Mouse (Mus musculus): ENCODE data around the gene 4931409K22Rik. TPM values are rescaled to one million over a fixed set of nuclear protein-coding genes. Genes with fewer than 3 reads are reported as not detected.

4931409K22Rik gene
- polyA plus RNA-seq, 2 experiments from 2014 or later = not detected

DNA sequence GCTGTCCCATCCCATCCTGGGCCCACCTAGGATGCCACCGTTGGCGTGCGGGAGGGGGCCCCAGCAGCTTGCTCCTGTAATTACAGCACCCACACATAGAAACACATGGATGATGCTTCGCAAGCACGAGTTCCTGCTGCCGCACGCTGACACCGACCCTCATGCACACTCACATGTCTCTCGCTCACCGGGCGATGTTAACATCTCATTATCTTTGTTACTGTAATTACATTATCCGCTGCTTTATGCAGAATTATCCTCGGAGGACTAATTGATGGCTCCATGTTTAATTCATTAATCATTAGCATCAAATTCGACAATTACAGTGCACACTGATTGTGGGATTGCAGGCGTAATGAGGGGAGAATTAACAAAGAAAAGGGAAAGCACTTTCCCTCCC lies 61.6 kb downstream of the 4931409K22Rik start:
- no peak for ATAC-seq

Other genes starting within 250 kb of the 4931409K22Rik start
- 1 to 10 TPM in 1 of 2 experiments, under 1 TPM in 1; 0.30 to 1.2 TPM for gene Kcnh2, start 205.2 kb downstream of the 4931409K22Rik start, polyA plus RNA-seq (2017; shearing (Covaris generic))
- gene Nos3, start 192.0 kb downstream of the 4931409K22Rik start, polyA plus RNA-seq (2017; shearing (Covaris generic)) = under 1 TPM; 0.08 to 0.14 TPM
- gene Atg9b, start 164.7 kb downstream of the 4931409K22Rik start, polyA plus RNA-seq (2017; shearing (Covaris generic)) = 1 to 10 TPM; 2.2 to 3.2 TPM
- 10 to 100 TPM; 16.1 to 44.6 TPM for gene Abcb8, start 163.1 kb downstream of the 4931409K22Rik start, polyA plus RNA-seq (2017; shearing (Covaris generic))
- not detected for gene Asic3, start 143.4 kb downstream of the 4931409K22Rik start, polyA plus RNA-seq (2017; shearing (Covaris generic))
- gene Cdk5, start 133.3 kb downstream of the 4931409K22Rik start, polyA plus RNA-seq (2017; shearing (Covaris generic)) = 10 to 100 TPM; 53.8 to 61.7 TPM
- 10 to 100 TPM; 13.5 to 22.6 TPM for gene Slc4a2, start 133.0 kb downstream of the 4931409K22Rik start, polyA plus RNA-seq (2017; shearing (Covaris generic))
- 10 to 100 TPM; 53.4 to 57.0 TPM for gene Fastk, start 111.5 kb downstream of the 4931409K22Rik start, polyA plus RNA-seq (2017; shearing (Covaris generic))
- gene Tmub1, start 109.0 kb downstream of the 4931409K22Rik start, polyA plus RNA-seq (2017; shearing (Covaris generic)) = 10 to 100 TPM; 72.9 to 95.2 TPM
- 1 to 10 TPM; 5.5 to 8.6 TPM for gene Agap3, start 104.6 kb downstream of the 4931409K22Rik start, polyA plus RNA-seq (2017; shearing (Covaris generic))
- gene Gbx1, start 29.6 kb downstream of the 4931409K22Rik start, polyA plus RNA-seq (2017; shearing (Covaris generic)) = not detected
- not detected for gene Asb10, start 15.8 kb downstream of the 4931409K22Rik start, polyA plus RNA-seq (2017; shearing (Covaris generic))
- gene Abcf2, start 20.7 kb upstream of the 4931409K22Rik start, polyA plus RNA-seq (2017; shearing (Covaris generic)) = 10 to 100 TPM; 62.1 to 87.7 TPM
- gene Chpf2, start 29.9 kb upstream of the 4931409K22Rik start, polyA plus RNA-seq (2017; shearing (Covaris generic)) = 10 to 100 TPM in 1 of 2 experiments, 1 to 10 TPM in 1; 9.3 to 15.6 TPM
- under 1 TPM; 0.48 to 0.61 TPM for gene Smarcd3, start 67.6 kb upstream of the 4931409K22Rik start, polyA plus RNA-seq (2017; shearing (Covaris generic))
- gene Nub1, start 128.7 kb upstream of the 4931409K22Rik start, polyA plus RNA-seq (2017; shearing (Covaris generic)) = 100 to 1,000 TPM in 1 of 2 experiments, 10 to 100 TPM in 1; 83.4 to 107 TPM
- under 1 TPM; 0.39 to 0.91 TPM for gene Wdr86, start 173.9 kb upstream of the 4931409K22Rik start, polyA plus RNA-seq (2017; shearing (Covaris generic))
- gene Crygn, start 201.2 kb upstream of the 4931409K22Rik start, polyA plus RNA-seq (2017; shearing (Covaris generic)) = 1 to 10 TPM in 1 of 2 experiments, not detected in 1; 1.8 TPM